Mouse (Mus musculus) midbrain, postnatal 0 days (tissue): Measurements from ENCODE around the gene Glis3. TPM values are rescaled to one million over a fixed set of nuclear protein-coding genes. Genes with fewer than 3 reads are reported as not detected.

Experiments used
- ATAC-seq: fragments of 200-750 bp; cut with Nextera tagmentation; 2 replicates; pipeline ENCODE4 v1.8.0; 2017; ENCODE audit warnings: moderate number of reproducible peaks, mild to moderate bottlenecking, moderate TSS enrichment, moderate library complexity; ENCODE audit not compliant: low FRiP score
- DNase-seq: peaks from one replicate; pipeline ENCODE4 v3.0.0-alpha.2; 2015; ENCODE audit warnings: low spot score
- H3K27ac ChIP-seq: fragments of 300-500 bp; sonication (generic); 2 replicates; pipeline ENCODE4 v1.5.1; 2014; ENCODE audit warnings: low read depth, mild to moderate bottlenecking, low read length, mixed read lengths
- H3K27me3 ChIP-seq: fragments of 300-500 bp; sonication (generic); 2 replicates; pipeline ENCODE4 v1.6.1; 2014; ENCODE audit warnings: low read length, control low read depth, mixed read lengths; ENCODE audit not compliant: insufficient read depth
- H3K36me3 ChIP-seq: fragments of 300-500 bp; sonication (generic); 2 replicates; pipeline ENCODE4 v1.6.1; 2014; ENCODE audit warnings: low read length, control low read depth, mixed read lengths; ENCODE audit not compliant: insufficient read depth
- H3K4me1 ChIP-seq: fragments of 300-500 bp; sonication (generic); 2 replicates; pipeline ENCODE4 v1.6.1; 2014; ENCODE audit warnings: mild to moderate bottlenecking, control low read depth, antibody characterized with exemption, low read length, mixed read lengths; ENCODE audit not compliant: insufficient read depth
- H3K4me2 ChIP-seq: fragments of 300-500 bp; sonication (generic); 2 replicates; pipeline ENCODE4 v1.6.1; 2014; ENCODE audit warnings: low read depth, mild to moderate bottlenecking, low read length, mixed read lengths; ENCODE audit not compliant: poor library complexity, severe bottlenecking
- H3K4me3 ChIP-seq: fragments of 300-500 bp; sonication (generic); 2 replicates; pipeline ENCODE4 v1.5.1; 2014; ENCODE audit warnings: low read depth, mild to moderate bottlenecking, low read length, moderate library complexity
- H3K9ac ChIP-seq: fragments of 300-500 bp; sonication (generic); replicated peaks from 2 replicates; pipeline ENCODE4 v1.6.1; 2014; ENCODE audit warnings: mild to moderate bottlenecking, low read length, moderate library complexity, mixed read lengths; ENCODE audit not compliant: poor library complexity, severe bottlenecking
- H3K9me3 ChIP-seq: fragments of 300-500 bp; sonication (generic); 2 replicates; pipeline ENCODE4 v1.6.1; 2016; ENCODE audit warnings: low read length, control low read depth
- CTCF ChIP-seq: IDR thresholded peaks from 2 replicates; pipeline ENCODE4 v1.5.1; 2016; ENCODE audit warnings: antibody characterized with exemption, mild to moderate bottlenecking
- WGBS: fragments of 180-500 bp; shearing (Covaris S2); extraction: QIAGEN DNeasy Blood & Tissue Kit; methylation state at CpG from one replicate; pipeline ENCODE4 v1.1.7; 2014; 5-methylcytosine and 5-hydroxymethylcytosine counted together
- polyA plus RNA-seq: library from polyadenylated mRNA; unstranded; fragments of >200 nt; fragmentation: Nextera tagmentation; extraction: Ambion mirVana; gene quantifications from 2 replicates; pipeline ENCODE4 v1.2.1, GENCODE M21; 2015
- total RNA-seq: library from RNA; depleted of rRNA; stranded (reverse); fragments of >200 nt; gene quantifications from 2 replicates; pipeline ENCODE4 v1.2.3, GENCODE M21; 2014

Gene Glis3
- total and polyA plus RNA-seq, 2 experiments from 2014 or later = 1.2 to 27.1 TPM

- TF ChIP-seq CTCF = no peak
- Histone ChIP-seq H3K4me3 (no peak overlapping the region), H3K27ac (no peak overlapping the region), H3K9ac (no peak overlapping the region), H3K27me3 (no peaks in the 10 kb centered on the region), H3K36me3 (no peaks in the 10 kb centered on the region), H3K4me1 (peaks cover 7% of the 10 kb centered on the region; the same call in 1 of the 2 replicates), H3K4me2 (no peak overlapping the region), H3K9me3 (no peaks in the 10 kb centered on the region)
- no peak for DNase-seq
- 92% methylated on average over 4 of the region's 4 CpGs for WGBS
- no peak for ATAC-seq
These were observed 231.1 kb downstream of the Glis3 start for GRCm38 (mm10) chr19:28448811-28449210.

GRCm38 (mm10) chr19:28442161-28442560 lies 237.7 kb downstream of the Glis3 start:
- ATAC-seq (no peak), DNase-seq (no peak)
- H3K9me3 ChIP-seq = no peaks in the 10 kb centered on the region
- H3K27ac ChIP-seq = no peak overlapping the region
- H3K4me2 ChIP-seq = no peak overlapping the region
- WGBS = 89% methylated on average over 4 of the region's 4 CpGs
- no peak overlapping the region for H3K9ac ChIP-seq
- H3K27me3 ChIP-seq = no peaks in the 10 kb centered on the region
- no peak for TF ChIP-seq CTCF
- H3K36me3 ChIP-seq = no peaks in the 10 kb centered on the region
- H3K4me1 ChIP-seq = no peaks in the 10 kb centered on the region
- no peak overlapping the region for H3K4me3 ChIP-seq

- 73% methylated on average over 12 of the region's 12 CpGs for WGBS
- H3K27ac ChIP-seq = no peak overlapping the region
- H3K36me3 ChIP-seq = no peaks in the 10 kb centered on the region
- ATAC-seq (no peak), DNase-seq (peak; percentile 72)
- no peaks in the 10 kb centered on the region for H3K9me3 ChIP-seq
- no peak overlapping the region for H3K4me2 ChIP-seq
- H3K4me1 ChIP-seq = no peaks in the 10 kb centered on the region
- no peak overlapping the region for H3K9ac ChIP-seq
- TF ChIP-seq CTCF = no peak
- no peak overlapping the region for H3K4me3 ChIP-seq
- H3K27me3 ChIP-seq = no peaks in the 10 kb centered on the region
These were observed 243.3 kb downstream of the Glis3 start for GRCm38 (mm10) chr19:28436457-28437148.

- Histone ChIP-seq H3K4me2 (no peak overlapping the region), H3K27ac (no peak overlapping the region), H3K4me1 (no peaks in the 10 kb centered on the region), H3K9ac (no peak overlapping the region), H3K9me3 (no peaks in the 10 kb centered on the region), H3K4me3 (no peak overlapping the region), H3K27me3 (no peaks in the 10 kb centered on the region), H3K36me3 (no peaks in the 10 kb centered on the region)
- no peak for DNase-seq
- no peak for ATAC-seq
- 81% methylated on average over 6 of the region's 6 CpGs for WGBS
- no peak for TF ChIP-seq CTCF
These were observed 251.6 kb downstream of the Glis3 start for GRCm38 (mm10) chr19:28428220-28428816.

- TF ChIP-seq CTCF = no peak
- 83% methylated on average over 5 of the region's 5 CpGs for WGBS
- H3K27ac ChIP-seq = no peak overlapping the region
- DNase-seq = no peak
- no peak for ATAC-seq
- H3K4me2 ChIP-seq = no peak overlapping the region
- H3K9me3 ChIP-seq = no peaks in the 10 kb centered on the region
- no peak overlapping the region for H3K4me3 ChIP-seq
- no peaks in the 10 kb centered on the region for H3K4me1 ChIP-seq
- no peaks in the 10 kb centered on the region for H3K27me3 ChIP-seq
- no peak overlapping the region for H3K9ac ChIP-seq
- no peaks in the 10 kb centered on the region for H3K36me3 ChIP-seq
These were observed 255.7 kb downstream of the Glis3 start for GRCm38 (mm10) chr19:28424180-28424579.

- H3K27ac ChIP-seq = no peak overlapping the region
- no peaks in the 10 kb centered on the region for H3K4me1 ChIP-seq
- no peaks in the 10 kb centered on the region for H3K27me3 ChIP-seq
- no peak overlapping the region for H3K4me3 ChIP-seq
- no peak overlapping the region for H3K4me2 ChIP-seq
- WGBS = 76% methylated on average over 9 of the region's 9 CpGs
- no peak overlapping the region for H3K9ac ChIP-seq
- DNase-seq = no peak
- ATAC-seq = no peak
- TF ChIP-seq CTCF = no peak
- H3K9me3 ChIP-seq = no peaks in the 10 kb centered on the region
- no peaks in the 10 kb centered on the region for H3K36me3 ChIP-seq
These were observed 256.9 kb downstream of the Glis3 start for GRCm38 (mm10) chr19:28422939-28423338.
